Mouse (Mus musculus) liver, adult (tissue): ENCODE results near the gene Hrnr.

Experiments
- GATA4 ChIP-seq: IDR thresholded peaks from 2 replicates; pipeline ENCODE4 v1.6.1; 2014; ENCODE audit warnings: mild to moderate bottlenecking, low read length; ENCODE audit not compliant: insufficient replicate concordance

Gene Hrnr

GRCm38 (mm10) chr3:93319449-93319848, at the start of gene Hrnr:
Gene Hrnr, plus strand, starts transcription at chr3:93319749.
- TF ChIP-seq GATA4, result no peak

GRCm38 (mm10) chr3:93273223-93273622, 46.3 kb upstream of the Hrnr start, which contains the start of gene Flg:
Gene Flg, plus strand, starts transcription at chr3:93273523.
- TF ChIP-seq GATA4, result no peak

GRCm38 (mm10) chr3:93297542-93297941, 22.0 kb upstream of the Hrnr start:
- no peak for TF ChIP-seq GATA4

GRCm38 (mm10) chr3:93299832-93300231, 19.7 kb upstream of the Hrnr start:
- TF ChIP-seq GATA4, result no peak

GRCm38 (mm10) chr3:93301896-93302295, 17.7 kb upstream of the Hrnr start:
- no peak for TF ChIP-seq GATA4

- TF ChIP-seq GATA4, result no peak
These were observed 13.4 kb upstream of the Hrnr start for GRCm38 (mm10) chr3:93306142-93306541.

GRCm38 (mm10) chr3:93311371-93311770, 8.2 kb upstream of the Hrnr start:
- no peak for TF ChIP-seq GATA4

- no peak for TF ChIP-seq GATA4
These were observed 5.2 kb upstream of the Hrnr start for GRCm38 (mm10) chr3:93314388-93314787.

- no peak for TF ChIP-seq GATA4
These were observed 18.2 kb downstream of the Hrnr start for GRCm38 (mm10) chr3:93337749-93338148.

GRCm38 (mm10) chr3:93340021-93340420, 20.5 kb downstream of the Hrnr start:
- TF ChIP-seq GATA4, result no peak

- no peak for TF ChIP-seq GATA4
These were observed 27.3 kb downstream of the Hrnr start for GRCm38 (mm10) chr3:93346896-93347295.

GRCm38 (mm10) chr3:93360045-93360444, 40.5 kb downstream of the Hrnr start:
- TF ChIP-seq GATA4, result no peak

- TF ChIP-seq GATA4, result no peak
These were observed 42.5 kb downstream of the Hrnr start for GRCm38 (mm10) chr3:93361933-93362574.

GRCm38 (mm10) chr3:93366966-93367575, 47.5 kb downstream of the Hrnr start:
- TF ChIP-seq GATA4, result no peak

GRCm38 (mm10) chr3:93368171-93368570, 48.6 kb downstream of the Hrnr start:
- no peak for TF ChIP-seq GATA4

GRCm38 (mm10) chr3:93373416-93373815, 53.9 kb downstream of the Hrnr start:
- TF ChIP-seq GATA4, result no peak

- no peak for TF ChIP-seq GATA4
These were observed 55.6 kb downstream of the Hrnr start for GRCm38 (mm10) chr3:93375196-93375595.
